Mouse (Mus musculus): ENCODE results near the gene Pla2g7. TPM values are rescaled to one million over a fixed set of nuclear protein-coding genes. Genes with fewer than 3 reads are reported as not detected.

Gene Pla2g7
- polyA plus RNA-seq, 1 experiment from 2014 or later = 14.6 TPM

- 76% methylated on average over 10 of the region's 10 CpGs for WGBS
- Histone ChIP-seq H3K9me3 (replicated peaks) (no peaks in the 10 kb centered on the region), H3K36me3 (peaks cover 31% of the 10 kb centered on the region), H3K4me2 (replicated peaks) (no peak overlapping the region), H3K4me1 (no peaks in the 10 kb centered on the region), H3K27me3 (no peaks in the 10 kb centered on the region), H3K4me3 (replicated peaks) (no peak overlapping the region), H3K9ac (no peak overlapping the region), H3K27ac (replicated peaks) (no peak overlapping the region)
- no peak for ATAC-seq (ENCODE audit: insufficient number of reproducible peaks, low FRiP score, low TSS enrichment, low read depth)
These were observed 81.9 kb downstream of the Pla2g7 start for GRCm38 (mm10) chr17:43649641-43650436.

- Histone ChIP-seq H3K27ac (replicated peaks) (no peak overlapping the region), H3K4me1 (no peaks in the 10 kb centered on the region), H3K4me2 (replicated peaks) (no peak overlapping the region), H3K36me3 (peaks cover 22% of the 10 kb centered on the region), H3K9ac (no peak overlapping the region), H3K27me3 (no peaks in the 10 kb centered on the region), H3K4me3 (replicated peaks) (no peak overlapping the region), H3K9me3 (replicated peaks) (no peaks in the 10 kb centered on the region)
- ATAC-seq (ENCODE audit: insufficient number of reproducible peaks, low FRiP score, low TSS enrichment, low read depth) = no peak
- WGBS = 68% methylated on average over 14 of the region's 14 CpGs
These were observed 83.6 kb downstream of the Pla2g7 start for GRCm38 (mm10) chr17:43651314-43652046.

Other genes with a start within 250 kb of the Pla2g7 start
- gene Adgrf5, start 207.6 kb upstream of the Pla2g7 start, polyA plus RNA-seq (2015; fragmentation: Nextera tagmentation; extraction: Ambion mirVana) = 10.9 and 11.2 TPM in 2 replicates
- 0.25 and 0.40 TPM in 2 replicates for gene Mep1a, start 65.3 kb upstream of the Pla2g7 start, polyA plus RNA-seq (2015; fragmentation: Nextera tagmentation; extraction: Ambion mirVana)
- gene Ankrd66, start 24.5 kb upstream of the Pla2g7 start, polyA plus RNA-seq (2015; fragmentation: Nextera tagmentation; extraction: Ambion mirVana) = 0.59 and 1.3 TPM in 2 replicates
- gene Tdrd6, start 62.2 kb downstream of the Pla2g7 start, polyA plus RNA-seq (2015; fragmentation: Nextera tagmentation; extraction: Ambion mirVana) = 0.04 and 0.16 TPM in 2 replicates
- gene Slc25a27, start 99.1 kb downstream of the Pla2g7 start, polyA plus RNA-seq (2015; fragmentation: Nextera tagmentation; extraction: Ambion mirVana) = 31.4 and 38.8 TPM in 2 replicates
- gene Cyp39a1, start 99.3 kb downstream of the Pla2g7 start, polyA plus RNA-seq (2015; fragmentation: Nextera tagmentation; extraction: Ambion mirVana) = 23.5 and 26.2 TPM in 2 replicates
- 4.0 and 4.9 TPM in 2 replicates for gene Rcan2, start 233.3 kb downstream of the Pla2g7 start, polyA plus RNA-seq (2015; fragmentation: Nextera tagmentation; extraction: Ambion mirVana)

Measured in embryonic facial prominence, embryonic 15.5 days (tissue).